Mouse (Mus musculus) kidney, postnatal 0 days (tissue): ENCODE measurements around the gene Mthfsd. TPM values are rescaled to one million over a fixed set of nuclear protein-coding genes. Genes with fewer than 3 reads are reported as not detected.

Experiments
- ATAC-seq: fragments of 200-750 bp; cut with Nextera tagmentation; replicated peaks from 2 replicates; pipeline ENCODE4 v1.8.0; 2017; ENCODE audit warnings: low read depth, moderate number of reproducible peaks, moderate TSS enrichment, moderate library complexity; ENCODE audit not compliant: low FRiP score
- DNase-seq: peaks from one replicate; pipeline ENCODE4 v3.0.0-alpha.2; 2016; ENCODE audit warnings: low spot score
- H3K27ac ChIP-seq: fragments of 300-500 bp; sonication (generic); 2 replicates; pipeline ENCODE4 v1.5.1; 2014; ENCODE audit warnings: mild to moderate bottlenecking
- H3K27me3 ChIP-seq: fragments of 300-500 bp; sonication (generic); 2 replicates; pipeline ENCODE4 v1.6.1; 2014; ENCODE audit warnings: low read length, mixed read lengths; ENCODE audit not compliant: insufficient read depth
- H3K36me3 ChIP-seq: fragments of 300-500 bp; sonication (generic); 2 replicates; pipeline ENCODE4 v1.6.1; 2014; ENCODE audit warnings: low read length, mixed read lengths; ENCODE audit not compliant: insufficient read depth
- H3K4me1 ChIP-seq: fragments of 300-500 bp; sonication (generic); replicated peaks from 2 replicates; pipeline ENCODE4 v1.6.1; 2014; ENCODE audit warnings: antibody characterized with exemption, low read length, mixed read lengths; ENCODE audit not compliant: insufficient read depth
- H3K4me2 ChIP-seq: fragments of 300-500 bp; sonication (generic); 2 replicates; pipeline ENCODE4 v1.6.1; 2014; ENCODE audit warnings: mild to moderate bottlenecking, low read length, moderate library complexity, mixed read lengths
- H3K4me3 ChIP-seq: fragments of 300-500 bp; sonication (generic); replicated peaks from 2 replicates; pipeline ENCODE4 v1.5.1; 2014; ENCODE audit warnings: low read depth, low read length
- H3K9ac ChIP-seq: fragments of 300-500 bp; sonication (generic); 2 replicates; pipeline ENCODE4 v1.6.1; 2014; ENCODE audit warnings: low read depth, low read length
- H3K9me3 ChIP-seq: fragments of 300-500 bp; sonication (generic); replicated peaks from 2 replicates; pipeline ENCODE4 v1.6.1; 2016; ENCODE audit warnings: low read length, inconsistent platforms, mixed read lengths
- CTCF ChIP-seq: IDR thresholded peaks from 2 replicates; pipeline ENCODE4 v1.5.1; 2016; ENCODE audit warnings: antibody characterized with exemption, low read depth, mild to moderate bottlenecking, moderate library complexity
- WGBS: fragments of 180-500 bp; shearing (Covaris S2); extraction: QIAGEN DNeasy Blood & Tissue Kit; methylation state at CpG from one replicate; pipeline ENCODE4 v1.1.7; 2014; 5-methylcytosine and 5-hydroxymethylcytosine counted together
- polyA plus RNA-seq: library from polyadenylated mRNA; unstranded; fragments of >200 nt; fragmentation: Nextera tagmentation; extraction: Ambion mirVana; gene quantifications from 2 replicates; pipeline ENCODE4 v1.2.1, GENCODE M21; 2015

The Mthfsd gene
- polyA plus RNA-seq, 1 experiment from 2014 or later: 60.3 TPM

DNA sequence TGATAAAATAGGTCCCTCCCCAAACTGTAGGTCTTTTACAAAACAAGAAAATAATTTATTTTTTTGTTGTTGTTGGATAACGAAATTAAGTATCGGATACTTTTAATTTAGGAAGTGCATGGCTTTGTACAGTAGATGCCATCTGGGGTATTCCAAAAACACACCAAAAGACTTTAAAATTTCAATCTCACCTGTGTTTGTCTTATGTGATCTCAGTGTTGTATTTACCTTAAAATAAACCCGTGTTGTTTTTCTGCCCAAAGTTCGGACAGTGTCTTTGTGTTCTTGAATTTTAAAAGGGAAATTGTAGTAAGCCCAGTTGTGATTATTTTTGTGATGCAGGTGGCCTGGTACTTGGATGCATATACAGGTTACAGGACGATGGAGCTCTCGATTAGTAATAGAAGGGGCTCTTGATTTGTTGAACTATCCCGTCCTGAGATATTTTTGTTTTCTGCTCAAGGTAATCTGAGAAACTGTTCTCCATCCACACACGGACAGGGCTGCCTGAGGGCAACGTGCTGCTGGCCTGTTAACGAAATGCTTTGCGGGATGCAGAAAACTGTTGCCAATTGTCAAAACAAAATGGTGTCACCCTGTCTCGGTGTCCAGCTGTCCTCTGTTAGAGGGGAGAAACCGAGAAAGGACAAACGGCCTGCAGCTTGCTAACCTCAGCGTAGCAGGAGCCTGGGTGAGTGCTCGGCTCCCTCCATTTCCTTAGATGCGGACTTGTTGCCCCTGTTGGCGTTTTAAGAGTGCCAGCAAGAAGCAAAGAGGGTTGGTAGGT is 10.6 kb upstream of the Mthfsd start:
- Histone ChIP-seq H3K4me2 (peak overlapping the region; percentile 71), H3K27me3 (peaks cover 8% of the 10 kb centered on the region), H3K9ac (peak overlapping the region; percentile 94), H3K4me1 (0 out of 2 replicates have a peak, but pooled peaks cover 9% of the 10 kb centered on the region), H3K36me3 (peaks cover 17% of the 10 kb centered on the region), H3K9me3 (no peaks in the 10 kb centered on the region), H3K27ac (peak overlapping the region; percentile 63), H3K4me3 (peak overlapping the region; percentile 86)
- TF ChIP-seq CTCF: no peak
- no peak for ATAC-seq
- DNase-seq: peak; percentile 53
- WGBS: 6% methylated on average over 18 of the region's 18 CpGs

DNA sequence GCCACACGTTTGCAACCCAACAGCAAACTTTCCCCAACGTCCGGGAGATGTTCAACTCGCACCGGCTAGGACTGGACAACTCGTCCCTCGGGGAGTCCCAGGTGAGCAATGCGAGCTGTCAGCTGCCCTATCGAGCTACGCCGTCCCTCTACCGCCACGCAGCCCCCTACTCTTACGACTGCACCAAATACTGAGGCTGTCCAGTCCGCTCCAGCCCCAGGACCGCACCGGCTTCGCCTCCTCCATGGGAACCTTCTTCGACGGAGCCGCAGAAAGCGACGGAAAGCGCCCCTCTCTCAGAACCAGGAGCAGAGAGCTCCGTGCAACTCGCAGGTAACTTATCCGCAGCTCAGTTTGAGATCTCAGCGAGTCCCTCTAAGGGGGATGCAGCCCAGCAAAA is 9.7 kb upstream of the Mthfsd start:
- ATAC-seq: no peak
- Histone ChIP-seq H3K9ac (peak overlapping the region; percentile 94), H3K9me3 (no peaks in the 10 kb centered on the region), H3K36me3 (peaks cover 17% of the 10 kb centered on the region), H3K4me3 (peak overlapping the region; percentile 86), H3K4me2 (peak overlapping the region; percentile 71), H3K4me1 (0 out of 2 replicates have a peak, but pooled peaks cover 13% of the 10 kb centered on the region), H3K27me3 (peaks cover 8% of the 10 kb centered on the region), H3K27ac (peak overlapping the region; percentile 96)
- no peak for TF ChIP-seq CTCF
- WGBS: under 1% methylated on average over 28 of the region's 28 CpGs
- peak; percentile 29 for DNase-seq

DNA sequence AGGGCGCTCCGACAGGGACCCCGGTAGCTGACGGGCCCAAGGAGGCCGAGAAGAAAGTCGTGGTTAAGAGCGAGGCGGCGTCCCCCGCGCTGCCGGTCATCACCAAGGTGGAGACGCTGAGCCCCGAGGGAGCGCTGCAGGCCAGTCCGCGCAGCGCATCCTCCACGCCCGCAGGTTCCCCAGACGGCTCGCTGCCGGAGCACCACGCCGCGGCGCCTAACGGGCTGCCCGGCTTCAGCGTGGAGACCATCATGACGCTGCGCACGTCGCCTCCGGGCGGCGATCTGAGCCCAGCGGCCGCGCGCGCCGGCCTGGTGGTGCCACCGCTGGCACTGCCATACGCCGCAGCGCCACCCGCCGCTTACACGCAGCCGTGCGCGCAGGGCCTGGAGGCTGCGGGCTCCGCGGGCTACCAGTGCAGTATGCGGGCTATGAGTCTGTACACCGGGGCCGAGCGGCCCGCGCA is 9.0 kb upstream of the Mthfsd start:
- Histone ChIP-seq H3K4me1 (0 out of 2 replicates have a peak, but pooled peaks cover 13% of the 10 kb centered on the region), H3K9ac (peak overlapping the region; percentile 94), H3K27ac (peak overlapping the region; percentile 96), H3K27me3 (peaks cover 13% of the 10 kb centered on the region), H3K4me2 (peak overlapping the region; percentile 71), H3K36me3 (peaks cover 15% of the 10 kb centered on the region), H3K9me3 (no peaks in the 10 kb centered on the region), H3K4me3 (peak overlapping the region; percentile 86)
- DNase-seq (peak; percentile 37), ATAC-seq (peak; percentile 12; the same call in 1 of the 2 replicates)
- WGBS: under 1% methylated on average over 49 of the region's 62 CpGs
- peak; percentile 3; the same call in 1 of the 2 replicates for TF ChIP-seq CTCF

DNA sequence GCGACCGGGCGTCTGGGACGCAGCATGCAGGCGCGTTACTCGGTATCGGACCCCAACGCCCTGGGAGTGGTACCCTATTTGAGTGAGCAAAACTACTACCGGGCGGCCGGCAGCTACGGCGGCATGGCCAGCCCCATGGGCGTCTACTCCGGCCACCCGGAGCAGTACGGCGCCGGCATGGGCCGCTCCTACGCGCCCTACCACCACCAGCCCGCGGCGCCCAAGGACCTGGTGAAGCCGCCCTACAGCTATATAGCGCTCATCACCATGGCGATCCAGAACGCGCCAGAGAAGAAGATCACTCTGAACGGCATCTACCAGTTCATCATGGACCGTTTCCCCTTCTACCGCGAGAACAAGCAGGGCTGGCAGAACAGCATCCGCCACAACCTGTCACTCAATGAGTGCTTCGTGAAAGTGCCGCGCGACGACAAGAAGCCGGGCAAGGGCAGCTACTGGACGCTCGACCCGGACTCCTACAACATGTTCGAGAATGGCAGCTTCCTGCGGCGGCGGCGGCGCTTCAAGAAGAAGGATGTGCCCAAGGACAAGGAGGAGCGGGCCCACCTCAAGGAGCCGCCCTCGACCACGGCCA is 8.5 kb upstream of the Mthfsd start:
- H3K4me1 ChIP-seq: 0 out of 2 replicates have a peak, but pooled peaks cover 13% of the 10 kb centered on the region
- TF ChIP-seq CTCF: no peak; the same call in 1 of the 2 replicates
- H3K9ac ChIP-seq: peak overlapping the region; percentile 94
- under 1% methylated on average over 55 of the region's 55 CpGs for WGBS
- peak overlapping the region; percentile 71 for H3K4me2 ChIP-seq
- peak overlapping the region; percentile 86 for H3K4me3 ChIP-seq
- peaks cover 10% of the 10 kb centered on the region for H3K27me3 ChIP-seq
- peaks cover 12% of the 10 kb centered on the region for H3K36me3 ChIP-seq
- peak overlapping the region; percentile 96 for H3K27ac ChIP-seq
- DNase-seq: peak; percentile 66
- no peaks in the 10 kb centered on the region for H3K9me3 ChIP-seq
- ATAC-seq: peak; percentile 55; the same call in 1 of the 2 replicates

DNA sequence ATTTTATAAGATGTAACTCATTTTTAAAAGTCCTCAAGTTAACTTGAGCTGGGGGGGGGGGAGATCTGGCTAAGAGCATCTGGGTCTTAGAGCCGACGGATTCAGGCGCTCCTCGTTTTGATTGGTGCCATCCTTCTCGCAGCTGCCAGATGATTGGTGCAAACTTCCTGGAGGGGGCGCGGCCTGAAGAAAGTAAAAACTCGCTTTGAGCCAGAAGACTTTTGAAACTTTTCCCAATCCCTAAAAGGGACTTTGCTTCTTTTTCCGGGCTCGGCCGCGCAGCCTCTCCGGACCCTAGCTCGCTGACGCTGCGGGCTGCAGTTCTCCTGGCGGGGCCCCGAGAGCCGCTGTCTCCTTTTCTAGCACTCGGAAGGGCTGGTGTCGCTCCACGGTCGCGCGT is 7.8 kb upstream of the Mthfsd start, which contains the start of gene Foxc2:
TSS of gene Foxc2 (plus strand) at position 224 of the 400 bp plus-strand sequence.
- DNase-seq (peak; percentile 99), ATAC-seq (peak; percentile 58; the same call in 1 of the 2 replicates)
- Histone ChIP-seq H3K4me3 (peak within 1 kb of the TSS; percentile 86), H3K9me3 (no peaks in the 10 kb centered on the region), H3K4me1 (0 out of 2 replicates have a peak, but pooled peaks cover 7% of the 10 kb centered on the region), H3K4me2 (peak within 1 kb of the TSS; percentile 71), H3K27ac (peak within 1 kb of the TSS; percentile 96), H3K27me3 (peaks cover 8% of the 10 kb centered on the region; the same call in 1 of the 2 replicates), H3K36me3 (peaks cover 8% of the 10 kb centered on the region; the same call in 1 of the 2 replicates), H3K9ac (peak within 1 kb of the TSS; percentile 94)
- peak; percentile 34; the same call in 1 of the 2 replicates for TF ChIP-seq CTCF
- WGBS: under 1% methylated on average over 25 of the region's 25 CpGs

DNA sequence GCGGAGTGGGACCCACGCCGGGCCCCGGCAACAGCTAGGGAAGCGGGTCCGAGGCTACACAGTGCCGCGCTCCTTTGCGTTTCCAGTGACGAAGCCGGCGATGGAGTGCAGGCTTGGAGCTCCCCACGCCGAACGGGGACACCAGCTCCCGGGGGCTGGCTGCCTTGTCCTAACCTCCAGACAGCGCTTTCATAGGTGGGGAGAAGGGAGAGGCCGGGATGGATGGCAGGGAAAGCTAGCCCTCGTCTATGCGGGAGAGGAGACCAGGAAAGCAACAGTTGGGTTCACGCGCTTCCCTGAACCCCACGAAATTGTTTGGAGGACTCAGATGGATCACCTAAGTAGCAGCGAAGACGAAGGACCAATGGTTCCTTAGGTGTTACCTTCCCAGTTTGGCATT is 6.9 kb upstream of the Mthfsd start:
- TF ChIP-seq CTCF: no peak
- DNase-seq (no peak), ATAC-seq (no peak)
- peak overlapping the region; percentile 25 for H3K27ac ChIP-seq
- no peaks in the 10 kb centered on the region for H3K9me3 ChIP-seq
- H3K27me3 ChIP-seq: peaks cover 8% of the 10 kb centered on the region; the same call in 1 of the 2 replicates
- H3K4me2 ChIP-seq: peak overlapping the region; percentile 54
- 6% methylated on average over 25 of the region's 25 CpGs for WGBS
- peaks cover 8% of the 10 kb centered on the region; the same call in 1 of the 2 replicates for H3K36me3 ChIP-seq
- H3K4me1 ChIP-seq: 0 out of 2 replicates have a peak, but pooled peaks cover 7% of the 10 kb centered on the region
- peak overlapping the region; percentile 47 for H3K9ac ChIP-seq
- peak overlapping the region; percentile 86 for H3K4me3 ChIP-seq
